Mouse (Mus musculus): ENCODE measurements at regions not wholly inside any gene's neighbourhood (a gene's known extent, or its start where the extent isn't known, plus 50 kb on each side); places are given as distances from the start of the nearest gene placed in this dataset.

DNA sequence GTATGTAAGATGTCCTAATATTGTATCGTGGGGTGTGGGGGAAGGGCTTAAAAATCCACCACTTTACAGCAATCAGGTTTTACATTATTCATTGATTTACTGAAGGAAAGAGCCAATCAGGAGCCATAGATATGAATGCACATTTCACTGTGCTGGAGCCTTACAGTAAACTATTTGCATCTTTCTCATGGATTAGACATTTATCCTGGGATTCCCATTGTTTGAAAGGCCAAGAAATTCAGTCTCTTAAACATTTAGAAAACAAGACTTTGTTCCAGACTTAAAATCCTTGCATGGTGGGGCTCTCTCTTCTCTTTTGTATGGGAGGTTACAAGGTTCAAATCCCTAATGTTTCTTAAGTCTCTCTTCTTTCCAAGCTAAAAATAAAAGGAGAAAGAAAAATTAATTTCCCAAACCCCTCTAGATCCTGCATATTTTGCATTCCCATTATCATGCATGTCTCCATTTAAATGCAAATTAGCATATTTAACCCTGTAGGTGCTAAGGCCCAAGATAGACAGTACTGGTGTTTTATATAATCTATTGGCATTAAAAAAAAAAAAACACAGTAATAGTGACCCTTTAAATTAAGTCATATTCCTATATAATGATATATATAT lies 230.3 kb downstream of the Mef2c start:
- DNase-seq (ENCODE audit: low spot score) (peak; percentile 74), ATAC-seq (ENCODE audit: low FRiP score) (no peak)

GRCm38 (mm10) chr13:83734656-83735055 lies 230.8 kb downstream of the Mef2c start:
- Histone ChIP-seq H3K4me3 (replicated peaks; ENCODE audit: low read length) (peak overlapping the region; percentile 90), H3K36me3 (replicated peaks; ENCODE audit: control insufficient read depth, insufficient read depth) (peaks cover 49% of the 10 kb centered on the region), H3K9me3 (ENCODE audit: control insufficient read depth, low read length) (no peaks in the 10 kb centered on the region), H3K27ac (peak overlapping the region; percentile 100), H3K27me3 (ENCODE audit: control insufficient read depth, insufficient read depth, low read length) (no peaks in the 10 kb centered on the region), H3K9ac (peak overlapping the region; percentile 95), H3K4me1 (replicated peaks; ENCODE audit: control insufficient read depth, insufficient read depth, low read length) (no peaks in the 10 kb centered on the region), H3K4me2 (replicated peaks) (peak overlapping the region; percentile 87)
- no peak for ATAC-seq (ENCODE audit: low FRiP score)
- peak; percentile 62 for DNase-seq (ENCODE audit: low spot score)
- WGBS, result 2% methylated on average over 1 of the region's 1 CpGs

More for the DNA sequence above, 230.3 kb downstream of the Mef2c start:
- Histone ChIP-seq H3K4me2 (replicated peaks) (peak overlapping the region; percentile 87), H3K27ac (peak overlapping the region; percentile 100), H3K36me3 (replicated peaks; ENCODE audit: control insufficient read depth, insufficient read depth) (peaks cover 44% of the 10 kb centered on the region), H3K9me3 (ENCODE audit: control insufficient read depth, low read length) (no peaks in the 10 kb centered on the region), H3K9ac (peak overlapping the region; percentile 100), H3K4me1 (replicated peaks; ENCODE audit: control insufficient read depth, insufficient read depth, low read length) (no peaks in the 10 kb centered on the region), H3K4me3 (replicated peaks; ENCODE audit: low read length) (peak overlapping the region; percentile 90), H3K27me3 (ENCODE audit: control insufficient read depth, insufficient read depth, low read length) (no peaks in the 10 kb centered on the region)
- 3% methylated on average over 1 of the region's 1 CpGs for WGBS

- 13% methylated on average over 1 of the region's 1 CpGs for WGBS
- H3K4me3 ChIP-seq (replicated peaks; ENCODE audit: low read length), result peak overlapping the region; percentile 90
- peaks cover 54% of the 10 kb centered on the region for H3K36me3 ChIP-seq (replicated peaks; ENCODE audit: control insufficient read depth, insufficient read depth)
- ATAC-seq (ENCODE audit: low FRiP score) (no peak), DNase-seq (ENCODE audit: low spot score) (peak; percentile 27)
- H3K9ac ChIP-seq, result peak overlapping the region; percentile 95
- H3K4me1 ChIP-seq (replicated peaks; ENCODE audit: control insufficient read depth, insufficient read depth, low read length), result no peaks in the 10 kb centered on the region
- peak overlapping the region; percentile 87 for H3K4me2 ChIP-seq (replicated peaks)
- H3K9me3 ChIP-seq (ENCODE audit: control insufficient read depth, low read length), result no peaks in the 10 kb centered on the region
- no peaks in the 10 kb centered on the region for H3K27me3 ChIP-seq (ENCODE audit: control insufficient read depth, insufficient read depth, low read length)
- H3K27ac ChIP-seq, result peak overlapping the region; percentile 100
Observed at GRCm38 (mm10) chr13:83735101-83735500, 231.3 kb downstream of the Mef2c start.

GRCm38 (mm10) chr13:83735631-83736475 lies 232.0 kb downstream of the Mef2c start:
- H3K27me3 ChIP-seq (ENCODE audit: control insufficient read depth, insufficient read depth, low read length), result no peaks in the 10 kb centered on the region
- DNase-seq (ENCODE audit: low spot score) (peak; percentile 73), ATAC-seq (ENCODE audit: low FRiP score) (no peak)
- H3K4me1 ChIP-seq (replicated peaks; ENCODE audit: control insufficient read depth, insufficient read depth, low read length), result no peaks in the 10 kb centered on the region
- peak overlapping the region; percentile 87 for H3K4me2 ChIP-seq (replicated peaks)
- H3K4me3 ChIP-seq (replicated peaks; ENCODE audit: low read length), result peak overlapping the region; percentile 90
- no peaks in the 10 kb centered on the region for H3K9me3 ChIP-seq (ENCODE audit: control insufficient read depth, low read length)
- H3K36me3 ChIP-seq (replicated peaks; ENCODE audit: control insufficient read depth, insufficient read depth), result peaks cover 61% of the 10 kb centered on the region
- peak overlapping the region; percentile 100 for H3K27ac ChIP-seq
- peak overlapping the region; percentile 95 for H3K9ac ChIP-seq
- WGBS, result 17% methylated on average over 10 of the region's 10 CpGs

DNA sequence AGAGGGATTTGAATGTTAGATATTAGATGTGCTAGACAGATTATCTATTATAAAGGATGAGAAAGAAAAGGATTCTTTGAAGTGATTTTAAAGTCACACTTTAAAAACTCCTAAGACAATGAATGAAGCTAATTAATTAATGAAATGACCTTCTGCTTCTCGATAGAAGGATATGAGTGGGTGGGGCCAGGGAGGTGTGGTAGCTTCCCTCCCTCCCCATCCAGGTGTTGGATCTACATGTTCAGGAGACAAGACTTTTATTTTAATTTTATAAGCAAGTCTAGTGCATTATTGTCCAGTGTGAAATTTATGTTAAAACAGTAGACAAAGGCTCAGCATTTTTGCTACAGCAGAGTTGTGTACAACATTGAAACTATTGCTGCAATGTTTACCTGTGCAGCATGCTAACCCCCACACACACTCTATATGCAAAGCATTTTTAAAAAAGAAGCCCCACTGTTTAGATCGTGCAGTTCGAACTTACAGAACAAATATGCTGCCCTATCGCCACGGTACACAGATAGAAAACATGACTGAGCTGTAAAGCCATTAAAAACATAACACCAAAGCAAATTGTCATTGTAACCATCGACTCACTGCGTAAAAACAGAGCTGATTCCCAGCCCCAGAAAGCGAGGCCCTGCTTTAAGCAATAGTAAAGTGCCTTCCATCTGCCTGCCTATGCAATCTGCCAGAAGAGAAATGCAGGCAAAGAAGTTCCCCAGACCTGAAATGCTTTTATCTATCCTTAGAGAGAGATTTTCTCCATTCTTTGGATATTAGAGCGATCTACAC lies 233.4 kb downstream of the Mef2c start:
- H3K9ac ChIP-seq, result peak overlapping the region; percentile 95
- peaks cover 75% of the 10 kb centered on the region for H3K36me3 ChIP-seq (replicated peaks; ENCODE audit: control insufficient read depth, insufficient read depth)
- H3K27me3 ChIP-seq (ENCODE audit: control insufficient read depth, insufficient read depth, low read length), result no peaks in the 10 kb centered on the region
- peak overlapping the region; percentile 90 for H3K4me3 ChIP-seq (replicated peaks; ENCODE audit: low read length)
- no peaks in the 10 kb centered on the region for H3K9me3 ChIP-seq (ENCODE audit: control insufficient read depth, low read length)
- peak overlapping the region; percentile 100 for H3K27ac ChIP-seq
- ATAC-seq (ENCODE audit: low FRiP score), result no peak
- peak; percentile 67 for DNase-seq (ENCODE audit: low spot score)
- H3K4me2 ChIP-seq (replicated peaks), result peak overlapping the region; percentile 87
- 2% methylated on average over 9 of the region's 9 CpGs for WGBS
- H3K4me1 ChIP-seq (replicated peaks; ENCODE audit: control insufficient read depth, insufficient read depth, low read length), result peaks cover under 1% of the 10 kb centered on the region; the same call in 1 of the 2 replicates

- Histone ChIP-seq H3K4me3 (replicated peaks; ENCODE audit: low read length) (peak overlapping the region; percentile 90), H3K9ac (peak overlapping the region; percentile 95), H3K27me3 (ENCODE audit: control insufficient read depth, insufficient read depth, low read length) (no peaks in the 10 kb centered on the region), H3K4me2 (replicated peaks) (peak overlapping the region; percentile 87), H3K36me3 (replicated peaks; ENCODE audit: control insufficient read depth, insufficient read depth) (peaks cover 69% of the 10 kb centered on the region), H3K9me3 (ENCODE audit: control insufficient read depth, low read length) (no peaks in the 10 kb centered on the region), H3K27ac (peak overlapping the region; percentile 100), H3K4me1 (replicated peaks; ENCODE audit: control insufficient read depth, insufficient read depth, low read length) (peaks cover 5% of the 10 kb centered on the region; the same call in 1 of the 2 replicates)
- ATAC-seq (ENCODE audit: low FRiP score) (no peak), DNase-seq (ENCODE audit: low spot score) (peak; percentile 67)
- WGBS, result under 1% methylated on average over 27 of the region's 27 CpGs
Observed at GRCm38 (mm10) chr13:83737826-83738527, 234.1 kb downstream of the Mef2c start.

GRCm38 (mm10) chr13:83738528-83738981 lies 234.7 kb downstream of the Mef2c start:
- Histone ChIP-seq H3K4me1 (replicated peaks; ENCODE audit: control insufficient read depth, insufficient read depth, low read length) (peaks cover 5% of the 10 kb centered on the region; the same call in 1 of the 2 replicates), H3K9ac (peak overlapping the region; percentile 95), H3K9me3 (ENCODE audit: control insufficient read depth, low read length) (no peaks in the 10 kb centered on the region), H3K27me3 (ENCODE audit: control insufficient read depth, insufficient read depth, low read length) (no peaks in the 10 kb centered on the region), H3K4me2 (replicated peaks) (peak overlapping the region; percentile 87), H3K27ac (peak overlapping the region; percentile 100), H3K4me3 (replicated peaks; ENCODE audit: low read length) (peak overlapping the region; percentile 90), H3K36me3 (replicated peaks; ENCODE audit: control insufficient read depth, insufficient read depth) (peaks cover 65% of the 10 kb centered on the region)
- DNase-seq (ENCODE audit: low spot score) (no peak), ATAC-seq (ENCODE audit: low FRiP score) (no peak)
- 3% methylated on average over 12 of the region's 12 CpGs for WGBS

DNA sequence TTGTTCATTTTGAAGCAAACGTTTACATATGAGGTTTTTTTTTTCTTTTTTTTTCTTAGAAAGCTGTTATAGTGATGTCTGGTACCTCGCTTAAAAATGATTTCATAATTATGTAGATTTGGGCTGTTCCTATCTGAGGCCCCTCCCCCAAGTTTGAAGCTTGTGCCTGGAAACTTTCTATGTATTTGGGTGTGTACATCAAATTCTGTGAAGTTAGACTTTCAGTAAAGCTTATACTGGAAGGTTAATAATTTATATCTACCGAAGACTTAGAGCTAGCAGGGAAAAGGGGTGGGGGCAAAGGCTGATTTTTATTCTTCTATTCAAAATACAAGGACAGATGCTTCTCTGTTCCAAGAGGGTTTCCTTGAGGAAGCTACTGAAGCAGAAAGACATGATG lies 235.3 kb downstream of the Mef2c start:
- Histone ChIP-seq H3K27ac (peak overlapping the region; percentile 100), H3K9me3 (ENCODE audit: control insufficient read depth, low read length) (no peaks in the 10 kb centered on the region), H3K36me3 (replicated peaks; ENCODE audit: control insufficient read depth, insufficient read depth) (peaks cover 65% of the 10 kb centered on the region), H3K4me2 (replicated peaks) (peak overlapping the region; percentile 87), H3K9ac (peak overlapping the region; percentile 95), H3K4me1 (replicated peaks; ENCODE audit: control insufficient read depth, insufficient read depth, low read length) (peaks cover 5% of the 10 kb centered on the region; the same call in 1 of the 2 replicates), H3K27me3 (ENCODE audit: control insufficient read depth, insufficient read depth, low read length) (no peaks in the 10 kb centered on the region), H3K4me3 (replicated peaks; ENCODE audit: low read length) (peak overlapping the region; percentile 90)
- 1% methylated on average over 3 of the region's 3 CpGs for WGBS
- no peak for ATAC-seq (ENCODE audit: low FRiP score)
- no peak for DNase-seq (ENCODE audit: low spot score)

Data from hindbrain, embryonic 14.5 days (tissue).